ENCODE assay signal across 15 mouse cellular contexts in the genomic region with DNA sequence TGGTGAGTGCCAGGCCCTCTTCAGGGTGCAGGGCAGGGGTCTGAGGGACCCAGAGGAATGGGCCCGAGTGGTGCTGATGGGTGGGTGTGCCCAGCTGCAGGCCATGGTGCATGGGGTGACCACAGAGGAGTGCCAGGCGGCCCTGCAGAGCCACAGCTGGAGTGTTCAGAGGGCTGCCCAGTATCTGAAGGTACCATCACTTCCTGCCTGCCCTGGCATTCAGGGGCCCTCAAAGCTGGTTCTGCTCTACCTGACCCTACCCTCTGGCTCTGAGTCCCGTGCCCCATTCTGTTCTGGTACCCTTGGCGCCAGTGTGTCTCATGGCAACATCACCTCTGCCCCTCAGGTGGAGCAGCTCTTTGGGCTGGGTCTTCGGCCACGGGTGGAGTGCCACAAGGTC. TPM values are rescaled to one million over a fixed set of nuclear protein-coding genes. Genes with fewer than 3 reads are reported as not detected.
"Had no signal": no experiment of that assay in that cellular context is flagged by ENCODE, and none has a peak within 500 bp of the region (broad histone marks: within the 10 kb centered on the region; RNA-seq: fewer than 3 reads in every experiment).

No protein-coding gene starts in this region.

- H3K9ac ChIP-seq: limb, embryonic 12.5 days; liver, embryonic 13.5 days; midbrain, embryonic 12.5 days; stomach, embryonic 15.5 days had no signal

- DNase-seq: kidney, postnatal 10 days; kidney, postnatal 4 days; liver; liver, embryonic 13.5 days; lung, adult 18-20 months; right cerebral cortex, postnatal 14 days; thymus, adult 18-20 months had no signal

- H3K27me3 ChIP-seq: limb, embryonic 12.5 days; liver, embryonic 13.5 days; midbrain, embryonic 12.5 days; stomach, embryonic 15.5 days had no signal

- H3K4me2 ChIP-seq: limb, embryonic 12.5 days; liver, embryonic 13.5 days; midbrain, embryonic 12.5 days; stomach, embryonic 15.5 days had no signal

- H3K4me3 ChIP-seq: layer of hippocampus, adult 2 months; limb, embryonic 12.5 days; liver, embryonic 13.5 days; midbrain, embryonic 12.5 days; stomach, embryonic 15.5 days had no signal

- H3K27ac ChIP-seq: layer of hippocampus, adult 2 months; limb, embryonic 12.5 days; midbrain, embryonic 12.5 days; stomach, embryonic 15.5 days had no signal

- H3K4me1 ChIP-seq: limb, embryonic 12.5 days; midbrain, embryonic 12.5 days had no signal

- H3K9me3 ChIP-seq: limb, embryonic 12.5 days; liver, embryonic 13.5 days; midbrain, embryonic 12.5 days; stomach, embryonic 15.5 days had no signal

RNA-seq across cellular contexts. Expression of gene Muc4, which starts 54.9 kb away (rescaled TPM):
- total RNA-seq: layer of hippocampus, adult 2 months; layer of hippocampus, postnatal 10 days; left cerebral cortex, postnatal 36 days; megakaryocyte-erythroid progenitor cell, adult 5-6 weeks; midbrain, postnatal 0 days had no signal
- polyA plus RNA-seq: limb, embryonic 12.5 days; midbrain, postnatal 0 days had no signal
